In genomic region chr4:63291075-63291474, GRCm38 (mm10) we compare ENCODE assay signal across 9 mouse cellular contexts. TPM values are rescaled to one million over a fixed set of nuclear protein-coding genes. Genes with fewer than 3 reads are reported as not detected.
DNase-seq lines count a peak whose midpoint lies in the region; ATAC-seq and TF ChIP-seq lines count a peak whose summit lies in the region.
"Had no signal": no experiment of that assay in that cellular context is flagged by ENCODE, and none has a peak within 500 bp of the region (broad histone marks: within the 10 kb centered on the region; RNA-seq: fewer than 3 reads in every experiment).

No protein-coding gene starts in this region.

- 44% methylated on average over 7 of the region's 7 CpGs for WGBS in embryonic facial prominence, embryonic 10.5 days
- WGBS in intestine, postnatal 0 days: 55% methylated on average over 7 of the region's 7 CpGs
- 56% methylated on average over 7 of the region's 7 CpGs for WGBS in midbrain, embryonic 14.5 days

- H3K9me3 ChIP-seq in embryonic facial prominence, embryonic 10.5 days: no peaks in the 10 kb centered on the region
- H3K9me3 ChIP-seq in intestine, postnatal 0 days (ENCODE audit: control insufficient read depth): no peaks in the 10 kb centered on the region
- no peaks in the 10 kb centered on the region for H3K9me3 ChIP-seq in midbrain, embryonic 14.5 days (ENCODE audit: control insufficient read depth, low read length)

- DNase-seq in adrenal gland, postnatal 14 days: peak; percentile 68
- DNase-seq in embryonic facial prominence, embryonic 10.5 days (ENCODE audit: low spot score): peak; percentile 69
- peak; percentile 87 for DNase-seq in gastrocnemius, postnatal 25 days
- DNase-seq in left cerebral cortex, adult 8-10 months (ENCODE audit: low spot score in 2 of 2): peak; percentile 68 to 96
- DNase-seq in midbrain, embryonic 14.5 days: peak; percentile 74
- DNase-seq in telencephalon, adult 2 months (ENCODE audit: low read depth, low spot score): peak; percentile 96
- DNase-seq in spleen, postnatal 4 days (ENCODE audit: low spot score in 2 of 2): no peak

- ATAC-seq in intestine, postnatal 0 days: peak; percentile 31; the same call in 1 of the 2 replicates
- peak; percentile 80 for ATAC-seq in midbrain, embryonic 14.5 days (ENCODE audit: low FRiP score, low TSS enrichment)

- H3K27me3 ChIP-seq in embryonic facial prominence, embryonic 10.5 days (replicated peaks; ENCODE audit: low read depth, poor library complexity, severe bottlenecking): no peaks in the 10 kb centered on the region
- H3K27me3 ChIP-seq in intestine, postnatal 0 days (replicated peaks; ENCODE audit: control insufficient read depth, insufficient read depth, low read length): no peaks in the 10 kb centered on the region
- H3K27me3 ChIP-seq in midbrain, embryonic 14.5 days (ENCODE audit: control insufficient read depth, insufficient read depth, low read length): no peaks in the 10 kb centered on the region

- no peak overlapping the region for H3K4me3 ChIP-seq in embryonic facial prominence, embryonic 10.5 days
- H3K4me3 ChIP-seq in intestine, postnatal 0 days (ENCODE audit: low read depth, low read length): no peak overlapping the region
- H3K4me3 ChIP-seq in midbrain, embryonic 14.5 days (replicated peaks; ENCODE audit: low read depth, low read length): no peak overlapping the region

- no peak overlapping the region for H3K9ac ChIP-seq in intestine, postnatal 0 days (ENCODE audit: low read depth, low read length)
- no peak overlapping the region for H3K9ac ChIP-seq in midbrain, embryonic 14.5 days (replicated peaks; ENCODE audit: low read length)

- peak overlapping the region; percentile 2 for H3K27ac ChIP-seq in embryonic facial prominence, embryonic 10.5 days (replicated peaks)
- no peak overlapping the region for H3K27ac ChIP-seq in intestine, postnatal 0 days (ENCODE audit: low read depth, low read length)
- H3K27ac ChIP-seq in midbrain, embryonic 14.5 days (replicated peaks; ENCODE audit: low read depth, low read length): no peak overlapping the region

- H3K36me3 ChIP-seq in embryonic facial prominence, embryonic 10.5 days (replicated peaks): peaks cover 43% of the 10 kb centered on the region
- 0 out of 2 replicates have a peak, but pooled peaks cover 3% of the 10 kb centered on the region for H3K36me3 ChIP-seq in intestine, postnatal 0 days (ENCODE audit: control insufficient read depth, insufficient read depth)
- no peaks in the 10 kb centered on the region for H3K36me3 ChIP-seq in midbrain, embryonic 14.5 days (ENCODE audit: control insufficient read depth, insufficient read depth, low read length)
- H3K36me3 ChIP-seq: G1E had no signal

- H3K4me2 ChIP-seq in intestine, postnatal 0 days (replicated peaks; ENCODE audit: low read depth): no peak overlapping the region
- no peak overlapping the region for H3K4me2 ChIP-seq in midbrain, embryonic 14.5 days (ENCODE audit: low read length)

- 0 out of 2 replicates have a peak, but pooled peaks have one; percentile 9 for TF ChIP-seq CTCF in intestine, postnatal 0 days (IDR thresholded peaks at IDR 0.05; ENCODE audit: low read depth)

- peaks cover 27% of the 10 kb centered on the region for H3K4me1 ChIP-seq in embryonic facial prominence, embryonic 10.5 days
- no peaks in the 10 kb centered on the region for H3K4me1 ChIP-seq in intestine, postnatal 0 days (replicated peaks; ENCODE audit: control insufficient read depth, insufficient read depth, low read length)
- no peaks in the 10 kb centered on the region for H3K4me1 ChIP-seq in midbrain, embryonic 14.5 days (ENCODE audit: control insufficient read depth, insufficient read depth, low read length)

RNA-seq across cellular contexts. Expression of gene Orm1, which starts 53.3 kb away (rescaled TPM):
- 7.2 and 16.7 TPM in 2 replicates for total RNA-seq in adrenal gland, postnatal 14 days (2021)
- polyA plus RNA-seq in embryonic facial prominence, embryonic 10.5 days (2016; fragmentation: Nextera tagmentation; extraction: Ambion mirVana): not detected in 2 replicates
- total RNA-seq in gastrocnemius, postnatal 25 days (2021): 10 to 100 TPM in 1 of 2 experiments, under 1 TPM in 1; 0.38 to 13.6 TPM
- polyA plus RNA-seq in intestine, postnatal 0 days (2015; fragmentation: Nextera tagmentation; extraction: Ambion mirVana): not detected in 2 replicates
- total RNA-seq in left cerebral cortex, adult 8-10 months (2022): not detected
- polyA plus RNA-seq in midbrain, embryonic 14.5 days (2014; fragmentation: Nextera tagmentation; extraction: Ambion mirVana): not detected in 2 replicates
- total RNA-seq: G1E had no signal
- polyA plus RNA-seq: G1E had no signal

Comparison
In these comparisons a context has a peak if more than half of its experiments do, and no peak if none do; other contexts are left out.
1. DNase-seq: peak in adrenal gland, postnatal 14 days (single experiment), embryonic facial prominence, embryonic 10.5 days (single experiment), gastrocnemius, postnatal 25 days (single experiment), left cerebral cortex, adult 8-10 months (2 of 2), midbrain, embryonic 14.5 days (single experiment) and telencephalon, adult 2 months (single experiment); none in spleen, postnatal 4 days (0 of 2).